In the genomic region with DNA sequence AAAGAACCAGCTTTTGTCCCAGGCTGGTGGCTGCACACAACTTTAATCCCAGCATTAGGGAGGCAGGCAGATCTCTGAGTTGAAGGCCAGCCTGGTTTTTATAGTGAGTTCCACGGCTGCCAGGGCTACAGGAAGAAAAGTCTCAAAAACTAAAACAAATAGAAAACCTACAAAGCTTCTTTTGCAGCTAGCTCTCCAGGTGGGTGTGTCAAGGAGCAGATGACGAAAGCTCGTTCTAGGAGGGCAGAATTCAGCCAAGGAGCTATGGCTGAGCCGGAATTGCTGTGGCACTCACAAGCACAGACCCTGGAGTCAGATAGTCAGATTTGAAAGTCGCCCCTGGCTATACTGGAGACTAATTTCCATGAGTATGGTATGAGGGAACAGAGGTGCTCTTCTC, we compare ENCODE assay signal across 10 mouse cellular contexts. TPM values are rescaled to one million over a fixed set of nuclear protein-coding genes. Genes with fewer than 3 reads are reported as not detected.
A peak's percentile ranks its signal among the peaks of the same experiment; 100 is the strongest.
DNase-seq lines count a peak whose midpoint lies in the region; ATAC-seq and TF ChIP-seq lines count a peak whose summit lies in the region.
"Had no signal": no experiment of that assay in that cellular context is flagged by ENCODE, and none has a peak within 500 bp of the region (broad histone marks: within the 10 kb centered on the region; RNA-seq: fewer than 3 reads in every experiment).

No protein-coding gene starts in this region.

- no peak for TF ChIP-seq CTCF in kidney, postnatal 0 days (IDR thresholded peaks at IDR 0.05; ENCODE audit: low read depth)
- no peak for TF ChIP-seq CTCF in small intestine, adult 2 months (IDR thresholded peaks at IDR 0.05; ENCODE audit: extremely low read depth, insufficient read length, insufficient replicate concordance, low read depth, low read length)

- DNase-seq in kidney, postnatal 0 days (ENCODE audit: low spot score), result no peak
- no peak for DNase-seq in kidney, postnatal 4 days
- DNase-seq in intestine, embryonic 14.5 days (ENCODE audit: low spot score), result peak; percentile 51
- no peak for DNase-seq in liver, embryonic 13.5 days
- DNase-seq in right cerebral cortex, postnatal 10 days (ENCODE audit: low spot score in 2 of 2), result no peak
- DNase-seq in adrenal gland, postnatal 25 days, result no peak
- DNase-seq in embryo, embryonic 10.5 days (ENCODE audit: low spot score), result no peak
- DNase-seq: cerebellum, postnatal 14 days had no signal

- H3K27ac ChIP-seq in kidney, postnatal 0 days, result 0 out of 2 replicates have a peak overlapping the region, but pooled peaks have one; percentile 39
- H3K27ac ChIP-seq in intestine, embryonic 14.5 days (ENCODE audit: low read depth), result 0 out of 2 replicates have a peak overlapping the region, but pooled peaks have one; percentile 85
- peak overlapping the region; percentile 92 for H3K27ac ChIP-seq in liver, embryonic 13.5 days
- peak overlapping the region; percentile 96 for H3K27ac ChIP-seq in small intestine, adult 2 months (ENCODE audit: insufficient read depth, low read depth, low read length)

- WGBS in kidney, postnatal 0 days, result 76% methylated on average over 5 of the region's 5 CpGs
- WGBS in intestine, embryonic 14.5 days, result 67% methylated on average over 5 of the region's 5 CpGs
- WGBS in liver, embryonic 13.5 days (ENCODE audit: insufficient replicate concordance), result 67% methylated on average over 5 of the region's 5 CpGs
- 27% methylated on average over 5 of the region's 5 CpGs for WGBS in small intestine, adult 2 months

- ATAC-seq in kidney, postnatal 0 days (replicated peaks; ENCODE audit: low FRiP score, low read depth), result no peak
- ATAC-seq in intestine, embryonic 14.5 days (replicated peaks; ENCODE audit: low FRiP score, low TSS enrichment, low read depth), result no peak
- ATAC-seq in liver, embryonic 13.5 days (ENCODE audit: low read depth), result no peak

- H3K36me3 ChIP-seq in kidney, postnatal 0 days (ENCODE audit: insufficient read depth, low read length), result peaks cover under 1% of the 10 kb centered on the region; the same call in 1 of the 2 replicates
- peaks cover 2% of the 10 kb centered on the region; the same call in 1 of the 2 replicates for H3K36me3 ChIP-seq in intestine, embryonic 14.5 days (ENCODE audit: control insufficient read depth, insufficient read depth, low read length)
- H3K36me3 ChIP-seq in liver, embryonic 13.5 days, result peaks cover 22% of the 10 kb centered on the region
- H3K36me3 ChIP-seq in small intestine, adult 2 months (ENCODE audit: control insufficient read depth, insufficient read depth, low read length), result peaks cover 3% of the 10 kb centered on the region

- H3K4me1 ChIP-seq in kidney, postnatal 0 days (replicated peaks; ENCODE audit: insufficient read depth, low read length), result peaks cover 7% of the 10 kb centered on the region
- peaks cover 26% of the 10 kb centered on the region for H3K4me1 ChIP-seq in intestine, embryonic 14.5 days (replicated peaks; ENCODE audit: control insufficient read depth, insufficient read depth, low read length)
- peaks cover 65% of the 10 kb centered on the region for H3K4me1 ChIP-seq in liver, embryonic 13.5 days (replicated peaks)
- peaks cover 20% of the 10 kb centered on the region; the same call in 1 of the 2 replicates for H3K4me1 ChIP-seq in small intestine, adult 2 months (ENCODE audit: control insufficient read depth, insufficient read depth, insufficient read length, low read length)

- no peaks in the 10 kb centered on the region for H3K27me3 ChIP-seq in kidney, postnatal 0 days (ENCODE audit: insufficient read depth, low read length)
- H3K27me3 ChIP-seq in intestine, embryonic 14.5 days (replicated peaks; ENCODE audit: control insufficient read depth, insufficient read depth, low read length), result no peaks in the 10 kb centered on the region
- H3K27me3 ChIP-seq in liver, embryonic 13.5 days, result no peaks in the 10 kb centered on the region
- H3K27me3 ChIP-seq in small intestine, adult 2 months (ENCODE audit: control insufficient read depth, insufficient read depth, low read length), result no peaks in the 10 kb centered on the region
- H3K27me3 ChIP-seq: hindbrain, embryonic 13.5 days had no signal

- TF ChIP-seq POLR2A in small intestine, adult 2 months (IDR thresholded peaks at IDR 0.05; ENCODE audit: low read depth, low read length), result no peak

- H3K4me2 ChIP-seq in kidney, postnatal 0 days (ENCODE audit: low read length), result peak overlapping the region; percentile 87; the same call in 1 of the 2 replicates
- H3K4me2 ChIP-seq in intestine, embryonic 14.5 days (ENCODE audit: low read length), result peak overlapping the region; percentile 96
- H3K4me2 ChIP-seq in liver, embryonic 13.5 days, result peak overlapping the region; percentile 86

- H3K9ac ChIP-seq in kidney, postnatal 0 days (ENCODE audit: low read depth, low read length), result no peak overlapping the region
- H3K9ac ChIP-seq in intestine, embryonic 14.5 days (ENCODE audit: low read length), result no peak overlapping the region
- peak overlapping the region; percentile 72 for H3K9ac ChIP-seq in liver, embryonic 13.5 days

- H3K9me3 ChIP-seq in kidney, postnatal 0 days (replicated peaks; ENCODE audit: low read length), result no peaks in the 10 kb centered on the region
- H3K9me3 ChIP-seq in intestine, embryonic 14.5 days (ENCODE audit: control insufficient read depth, low read length), result no peaks in the 10 kb centered on the region
- H3K9me3 ChIP-seq in liver, embryonic 13.5 days (replicated peaks), result no peaks in the 10 kb centered on the region
- H3K9me3 ChIP-seq: hindbrain, embryonic 13.5 days had no signal

- H3K4me3 ChIP-seq in kidney, postnatal 0 days (replicated peaks; ENCODE audit: low read depth, low read length), result no peak overlapping the region
- no peak overlapping the region for H3K4me3 ChIP-seq in intestine, embryonic 14.5 days (ENCODE audit: low read depth, low read length)
- H3K4me3 ChIP-seq in liver, embryonic 13.5 days (replicated peaks), result peak overlapping the region; percentile 94
- H3K4me3 ChIP-seq in small intestine, adult 2 months (ENCODE audit: low read depth, low read length), result no peak overlapping the region

RNA-seq across cellular contexts. Expression of gene H2afj, which starts 1.2 kb away (rescaled TPM):
- 168 and 180 TPM in 2 replicates for polyA plus RNA-seq in kidney, postnatal 0 days (2015; fragmentation: Nextera tagmentation; extraction: Ambion mirVana)
- polyA plus RNA-seq in intestine, embryonic 14.5 days (2014; fragmentation: Nextera tagmentation; extraction: Ambion mirVana), result 152 and 182 TPM in 2 replicates
- 167 and 177 TPM in 2 replicates for polyA plus RNA-seq in liver, embryonic 13.5 days (2015; fragmentation: Nextera tagmentation; extraction: Ambion mirVana)
- 401 and 773 TPM in 2 replicates for polyA plus RNA-seq in small intestine, adult 2 months (2012; rRNA removed)
- 196 and 200 TPM in 2 replicates for total RNA-seq in adrenal gland, postnatal 25 days (2021)

RNA-seq across cellular contexts. Expression of gene Hist4h4, which starts 2.6 kb away (rescaled TPM):
- 0.64 and 0.88 TPM in 2 replicates for polyA plus RNA-seq in kidney, postnatal 0 days (2015; fragmentation: Nextera tagmentation; extraction: Ambion mirVana)
- 1.3 and 2.2 TPM in 2 replicates for polyA plus RNA-seq in intestine, embryonic 14.5 days (2014; fragmentation: Nextera tagmentation; extraction: Ambion mirVana)
- polyA plus RNA-seq in liver, embryonic 13.5 days (2015; fragmentation: Nextera tagmentation; extraction: Ambion mirVana), result 1.3 and 1.5 TPM in 2 replicates
- 2.0 and 3.9 TPM in 2 replicates for polyA plus RNA-seq in small intestine, adult 2 months (2012; rRNA removed)
- total RNA-seq in adrenal gland, postnatal 25 days (2021), result 13.6 and 16.1 TPM in 2 replicates

RNA-seq across cellular contexts. Expression of gene BC049715, which starts 20.6 kb away (rescaled TPM):
- polyA plus RNA-seq in kidney, postnatal 0 days (2015; fragmentation: Nextera tagmentation; extraction: Ambion mirVana), result 1.6 and 2.1 TPM in 2 replicates
- 1.1 and 1.7 TPM in 2 replicates for polyA plus RNA-seq in intestine, embryonic 14.5 days (2014; fragmentation: Nextera tagmentation; extraction: Ambion mirVana)
- polyA plus RNA-seq in liver, embryonic 13.5 days (2015; fragmentation: Nextera tagmentation; extraction: Ambion mirVana), result 1.2 and 2.4 TPM in 2 replicates
- polyA plus RNA-seq in small intestine, adult 2 months (2012; rRNA removed), result 0.28 and 0.56 TPM in 2 replicates
- 0.24 and 0.94 TPM in 2 replicates for total RNA-seq in adrenal gland, postnatal 25 days (2021)

RNA-seq across cellular contexts. Expression of gene Wbp11, which starts 21.2 kb away (rescaled TPM):
- 76.4 and 82.9 TPM in 2 replicates for polyA plus RNA-seq in kidney, postnatal 0 days (2015; fragmentation: Nextera tagmentation; extraction: Ambion mirVana)
- 113 TPM in 2 replicates for polyA plus RNA-seq in intestine, embryonic 14.5 days (2014; fragmentation: Nextera tagmentation; extraction: Ambion mirVana)
- 62.5 and 80.2 TPM in 2 replicates for polyA plus RNA-seq in liver, embryonic 13.5 days (2015; fragmentation: Nextera tagmentation; extraction: Ambion mirVana)
- polyA plus RNA-seq in small intestine, adult 2 months (2012; rRNA removed), result 16.0 and 32.0 TPM in 2 replicates
- total RNA-seq in adrenal gland, postnatal 25 days (2021), result 73.2 and 79.7 TPM in 2 replicates

RNA-seq across cellular contexts. Expression of gene Gucy2c, which starts 25.3 kb away (rescaled TPM):
- 0.04 and 0.11 TPM in 2 replicates for polyA plus RNA-seq in kidney, postnatal 0 days (2015; fragmentation: Nextera tagmentation; extraction: Ambion mirVana)
- 62.1 and 63.7 TPM in 2 replicates for polyA plus RNA-seq in intestine, embryonic 14.5 days (2014; fragmentation: Nextera tagmentation; extraction: Ambion mirVana)
- polyA plus RNA-seq in liver, embryonic 13.5 days (2015; fragmentation: Nextera tagmentation; extraction: Ambion mirVana), result 0.08 and 0.15 TPM in 2 replicates
- 26.6 and 69.2 TPM in 2 replicates for polyA plus RNA-seq in small intestine, adult 2 months (2012; rRNA removed)
- total RNA-seq in adrenal gland, postnatal 25 days (2021), result not detected in 2 replicates

Comparison
In these comparisons a context has a peak if more than half of its experiments do, and no peak if none do; other contexts are left out.
1. H3K27ac ChIP-seq: peak in every context shown above with its lines; median percentile 96 in small intestine, adult 2 months; 92 in liver, embryonic 13.5 days; 85 in intestine, embryonic 14.5 days; 39 in kidney, postnatal 0 days.